Mouse (Mus musculus) bone marrow, adult 2 months (tissue): ENCODE data around the gene Esrrg. TPM values are rescaled to one million over a fixed set of nuclear protein-coding genes. Genes with fewer than 3 reads are reported as not detected.

ENCODE experiments used
- H3K27ac ChIP-seq: fragments of 200-500 bp; 2 replicates; pipeline ENCODE4 v1.5.1; 2012; ENCODE audit warnings: low read depth, mild to moderate bottlenecking, control low read depth, inconsistent platforms, low read length; ENCODE audit not compliant: control insufficient read depth, poor library complexity, insufficient read depth
- H3K4me1 ChIP-seq: fragments of 200-500 bp; 2 replicates; pipeline ENCODE4 v1.6.1; 2011; ENCODE audit warnings: low read length; ENCODE audit not compliant: control insufficient read depth, insufficient read depth
- H3K4me3 ChIP-seq: fragments of 200-500 bp; replicated peaks from 2 replicates; pipeline ENCODE3; 2011; ENCODE audit warnings: mild to moderate bottlenecking, low read depth, low read length, control low read depth; ENCODE audit not compliant: control insufficient read depth
- CTCF ChIP-seq: fragments of 200-500 bp; IDR thresholded peaks from 2 replicates; pipeline ENCODE4 v1.5.1; 2011; ENCODE audit warnings: low read length, control low read depth; ENCODE audit not compliant: control insufficient read depth, insufficient read depth
- POLR2A ChIP-seq: fragments of 200-500 bp; IDR thresholded peaks from 2 replicates; pipeline ENCODE4 v1.6.1; 2011; ENCODE audit warnings: low read depth, mild to moderate bottlenecking, control low read depth, low read length, borderline replicate concordance; ENCODE audit not compliant: control insufficient read depth
- WGBS: fragments of 180-500 bp; shearing (Covaris S2); methylation state at CpG from one replicate; pipeline ENCODE4 v1.1.7; 2018; 5-methylcytosine and 5-hydroxymethylcytosine counted together
- polyA plus RNA-seq: library from polyadenylated mRNA; stranded (reverse); fragments of >200 nt; gene quantifications from 2 replicates; pipeline ENCODE4 v1.2.4, GENCODE M21; 2011; ENCODE audit warnings: low replicate concordance; ENCODE audit not compliant: missing spikeins, insufficient read depth, insufficient read length

Esrrg gene
- polyA plus RNA-seq, 1 experiment, result not detected

DNA sequence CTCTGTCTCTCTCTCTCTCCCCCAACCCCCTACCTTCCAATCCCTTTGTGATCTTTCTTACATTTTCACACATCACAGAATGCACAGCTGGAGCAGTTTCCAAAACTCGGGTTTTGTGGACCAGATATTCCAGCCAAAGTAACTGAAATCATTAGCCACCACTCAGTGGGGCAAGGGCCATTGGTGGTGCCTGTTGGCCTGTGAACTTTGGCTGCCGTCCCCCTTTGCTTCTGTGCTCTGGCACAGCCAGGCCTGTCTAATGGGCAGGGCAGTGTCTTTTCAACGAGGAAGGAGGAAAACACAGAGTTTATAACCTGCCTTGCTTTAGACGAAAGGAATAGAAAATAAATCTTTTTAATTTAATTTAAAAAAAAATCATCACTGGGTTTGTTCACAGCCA, 531.6 kb downstream of the Esrrg start:
- TF ChIP-seq CTCF, result no peak
- no peak for TF ChIP-seq POLR2A
- Histone ChIP-seq H3K4me1 (no peaks in the 10 kb centered on the region), H3K4me3 (no peak overlapping the region), H3K27ac (no peak overlapping the region)
- 61% methylated on average over 4 of the region's 4 CpGs for WGBS

DNA sequence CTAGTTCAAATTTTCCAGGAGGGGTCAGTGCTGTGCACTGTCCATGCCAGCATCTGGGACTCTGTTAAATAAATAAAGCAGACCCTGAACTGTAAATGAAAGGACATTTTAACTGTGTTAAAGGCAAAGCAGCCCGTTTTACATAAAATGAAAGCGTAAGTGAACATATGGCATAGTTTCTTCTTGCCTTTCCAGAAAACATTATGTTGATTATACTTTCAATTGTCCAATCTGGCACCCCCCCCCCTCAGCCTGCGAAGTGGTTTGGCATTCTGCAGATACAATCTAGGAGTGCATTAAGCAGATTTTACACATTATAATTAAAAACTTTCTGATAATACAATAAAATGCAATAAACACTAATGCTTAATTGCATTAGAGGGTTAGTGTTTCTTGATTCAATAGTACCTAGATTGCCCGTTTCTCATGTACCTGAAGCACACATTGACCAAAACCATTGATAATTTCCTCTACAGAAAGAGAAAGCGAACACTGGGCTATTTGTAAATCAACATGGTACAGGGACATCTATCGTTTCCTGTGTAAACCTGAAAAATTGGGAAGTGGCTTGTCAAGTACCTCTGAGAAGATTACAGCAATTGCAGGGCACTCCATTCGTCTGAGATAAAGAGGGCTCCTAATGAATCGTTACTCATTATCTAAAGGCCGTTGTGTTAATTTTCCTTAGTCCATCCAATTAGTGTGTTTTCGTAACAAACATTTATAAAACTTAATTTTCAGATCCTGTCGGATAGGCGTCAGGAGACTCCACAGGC, 539.0 kb downstream of the Esrrg start:
- TF ChIP-seq POLR2A (no peak), CTCF (no peak)
- WGBS, result 63% methylated on average over 12 of the region's 12 CpGs
- no peaks in the 10 kb centered on the region for H3K4me1 ChIP-seq
- H3K4me3 ChIP-seq, result no peak overlapping the region
- H3K27ac ChIP-seq, result no peak overlapping the region

DNA sequence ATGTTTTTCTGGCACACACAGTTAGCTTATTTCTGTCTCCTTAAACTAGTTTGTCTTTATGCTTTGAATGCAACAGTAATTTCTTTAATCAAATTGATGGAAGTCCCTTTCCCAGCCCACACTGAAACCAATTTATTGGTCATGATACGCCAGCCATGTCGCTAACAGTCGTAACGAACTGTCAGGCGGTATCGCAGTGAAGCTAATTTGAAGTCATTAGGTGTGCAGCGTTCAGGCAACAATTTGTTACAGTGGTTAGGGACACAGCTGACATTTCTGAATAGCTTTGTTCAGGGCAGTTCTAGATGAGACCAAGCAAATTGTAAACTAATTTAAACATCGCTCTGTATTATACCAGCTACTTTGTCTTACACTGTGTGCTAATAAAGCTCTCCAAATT, 542.5 kb downstream of the Esrrg start:
- H3K27ac ChIP-seq, result no peak overlapping the region
- 86% methylated on average over 8 of the region's 8 CpGs for WGBS
- no peaks in the 10 kb centered on the region for H3K4me1 ChIP-seq

DNA sequence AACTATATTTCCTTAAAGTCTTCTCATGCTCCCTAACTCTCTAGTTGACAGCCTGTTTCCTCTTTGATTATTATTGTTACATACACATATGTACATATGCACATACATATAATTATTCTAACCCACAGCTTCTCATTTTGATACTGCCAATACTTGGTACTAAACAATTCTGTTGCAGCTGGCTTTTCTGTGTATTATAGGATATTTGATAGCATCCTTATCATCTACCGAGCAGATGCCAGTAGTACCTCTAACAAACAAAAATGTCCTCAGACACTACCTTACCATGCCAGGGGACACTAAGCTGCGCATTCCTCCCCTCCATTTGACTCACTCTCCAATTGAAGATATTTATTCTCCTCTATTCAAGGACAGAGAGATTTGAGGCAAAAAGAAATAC, 543.4 kb downstream of the Esrrg start:
- H3K27ac ChIP-seq, result no peak overlapping the region
- no peak for TF ChIP-seq POLR2A
- TF ChIP-seq CTCF, result no peak
- WGBS, result 81% methylated on average over 2 of the region's 2 CpGs
- H3K4me3 ChIP-seq, result no peak overlapping the region
- H3K4me1 ChIP-seq, result no peaks in the 10 kb centered on the region

More for the DNA sequence above, 542.5 kb downstream of the Esrrg start:
- H3K4me3 ChIP-seq, result no peak overlapping the region
- TF ChIP-seq CTCF, result no peak
- no peak for TF ChIP-seq POLR2A

DNA sequence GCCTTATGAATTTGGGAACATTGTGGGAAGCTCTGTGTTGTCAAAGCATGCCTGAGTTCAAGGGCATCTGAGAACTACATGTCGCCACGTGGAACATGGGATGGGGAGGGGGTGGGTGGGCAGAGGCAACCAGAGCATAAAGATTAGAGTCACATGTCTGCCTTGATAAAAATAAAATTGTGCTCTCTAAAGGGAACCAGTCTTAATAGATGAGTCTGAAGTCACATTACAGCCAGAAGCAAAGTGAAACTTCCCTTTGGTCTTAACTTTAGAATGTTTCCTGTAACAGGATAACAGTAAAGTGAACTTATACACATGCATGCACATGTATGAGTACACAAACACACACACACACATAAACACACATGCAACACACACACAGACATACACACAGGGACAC, 545.1 kb downstream of the Esrrg start:
- WGBS, result 61% methylated on average over 2 of the region's 2 CpGs
- TF ChIP-seq POLR2A, result no peak
- H3K4me3 ChIP-seq, result no peak overlapping the region
- H3K4me1 ChIP-seq, result no peaks in the 10 kb centered on the region
- no peak overlapping the region for H3K27ac ChIP-seq

DNA sequence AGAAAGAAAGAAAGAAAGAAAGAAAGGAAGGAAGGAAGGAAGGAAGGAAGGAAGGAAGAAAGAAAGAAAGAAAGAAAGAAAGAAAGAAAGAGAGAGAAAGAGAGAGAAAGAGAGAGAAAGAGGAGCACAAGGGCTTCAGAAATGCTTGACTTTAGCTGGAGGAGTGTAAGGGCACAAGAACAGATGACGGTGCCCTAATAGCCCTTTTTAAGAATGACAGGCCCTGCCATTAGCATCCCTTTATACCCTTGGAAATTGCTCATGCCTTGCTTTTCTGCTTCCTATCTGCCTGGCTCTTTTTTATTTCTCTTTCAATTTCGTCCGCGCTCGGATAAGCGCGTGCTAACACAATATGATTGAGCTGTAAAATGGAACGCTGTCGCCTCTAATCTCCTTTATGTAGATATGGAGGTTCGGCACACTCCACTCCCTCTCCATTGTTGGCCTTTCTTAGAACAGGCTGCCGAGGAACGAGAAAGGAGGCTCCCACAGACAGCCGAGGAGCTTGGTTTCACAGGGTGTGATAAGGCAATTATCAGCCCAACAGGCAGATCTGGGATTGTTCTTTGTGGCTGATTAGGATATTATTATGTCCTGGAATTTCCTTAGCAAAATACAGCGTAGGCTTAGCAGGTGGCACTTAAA, 546.0 kb downstream of the Esrrg start:
- no peak overlapping the region for H3K27ac ChIP-seq
- no peak overlapping the region for H3K4me3 ChIP-seq
- no peak for TF ChIP-seq CTCF
- no peak for TF ChIP-seq POLR2A
- H3K4me1 ChIP-seq, result no peaks in the 10 kb centered on the region
- WGBS, result 80% methylated on average over 14 of the region's 14 CpGs

DNA sequence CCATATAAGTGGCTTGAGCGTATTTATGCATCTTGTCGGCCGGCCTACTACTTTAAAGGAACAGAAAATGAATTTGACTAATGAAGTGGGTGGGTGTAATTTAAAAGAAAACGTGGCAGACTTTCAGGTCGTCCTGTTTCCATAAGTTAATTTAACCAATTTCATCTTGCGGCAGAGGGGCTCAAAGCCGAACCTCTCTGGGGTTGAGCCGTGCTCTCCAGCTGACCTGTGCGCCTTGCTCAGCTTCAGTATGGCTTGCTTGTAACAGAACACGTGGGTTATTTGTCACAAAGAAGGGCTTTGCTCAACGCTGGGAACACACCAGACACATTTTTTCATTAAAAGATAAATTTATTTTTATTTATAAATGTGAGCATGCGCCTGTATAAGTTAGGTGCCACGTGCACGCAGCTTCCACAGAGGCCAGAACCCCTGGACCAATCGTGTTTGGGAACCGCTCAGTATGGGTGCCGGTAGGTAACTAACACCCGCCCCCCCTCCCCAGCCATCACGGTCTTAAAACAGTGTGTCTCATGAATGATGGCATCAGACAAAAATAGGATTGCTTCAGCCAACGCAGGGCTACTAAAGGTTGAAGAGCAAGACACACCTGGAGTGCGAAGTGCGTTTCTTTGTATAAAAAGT, 546.7 kb downstream of the Esrrg start:
- H3K4me1 ChIP-seq, result no peaks in the 10 kb centered on the region
- TF ChIP-seq CTCF (no peak), POLR2A (no peak)
- no peak overlapping the region for H3K4me3 ChIP-seq
- WGBS, result 85% methylated on average over 22 of the region's 22 CpGs
- no peak overlapping the region for H3K27ac ChIP-seq

DNA sequence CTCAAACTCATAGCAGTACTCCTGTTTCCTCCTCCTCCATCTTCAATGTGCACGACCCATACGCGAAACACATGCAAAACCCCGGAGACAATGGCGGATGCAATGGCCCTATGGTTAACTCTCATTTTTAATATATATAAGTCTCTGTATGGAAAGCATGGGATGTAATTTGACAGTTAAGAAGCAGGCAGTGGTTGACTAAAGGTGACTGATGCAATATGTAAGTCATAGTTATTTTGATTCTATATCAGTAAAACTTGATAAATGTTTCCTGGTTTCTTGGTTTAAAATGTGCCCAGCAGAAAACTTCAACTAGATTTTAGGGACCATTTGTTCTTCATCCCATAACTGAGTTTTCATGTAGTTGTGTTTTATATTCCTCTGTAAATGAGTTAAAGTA, 547.9 kb downstream of the Esrrg start:
- Histone ChIP-seq H3K4me1 (no peaks in the 10 kb centered on the region), H3K27ac (no peak overlapping the region), H3K4me3 (no peak overlapping the region)
- 94% methylated on average over 5 of the region's 5 CpGs for WGBS
- TF ChIP-seq CTCF (no peak), POLR2A (no peak)
